Mouse (Mus musculus) heart, embryonic 11.5 days (tissue): ENCODE data around the gene Crtc1. TPM values are rescaled to one million over a fixed set of nuclear protein-coding genes. Genes with fewer than 3 reads are reported as not detected.
A peak's percentile ranks its signal among the peaks of the same experiment; 100 is the strongest.

Experiments used
- ATAC-seq: fragments of 200-750 bp; cut with Nextera tagmentation; replicated peaks from 2 replicates; pipeline ENCODE4 v1.8.0; 2017; ENCODE audit warnings: moderate library complexity; ENCODE audit not compliant: insufficient number of reproducible peaks, low FRiP score, low TSS enrichment
- H3K27ac ChIP-seq: fragments of 300-500 bp; sonication (generic); 2 replicates; pipeline ENCODE4 v1.5.1; 2014; ENCODE audit warnings: mild to moderate bottlenecking, low read depth, low read length
- H3K27me3 ChIP-seq: fragments of 300-500 bp; sonication (generic); 2 replicates; pipeline ENCODE4 v1.6.1; 2014; ENCODE audit warnings: mild to moderate bottlenecking, low read length, mixed read lengths; ENCODE audit not compliant: control insufficient read depth, insufficient read depth
- H3K36me3 ChIP-seq: fragments of 300-500 bp; sonication (generic); 2 replicates; pipeline ENCODE4 v1.6.1; 2014; ENCODE audit warnings: mild to moderate bottlenecking, low read length, moderate library complexity, mixed read lengths; ENCODE audit not compliant: control insufficient read depth, insufficient read depth
- H3K4me1 ChIP-seq: fragments of 300-500 bp; sonication (generic); 2 replicates; pipeline ENCODE4 v1.6.1; 2014; ENCODE audit warnings: low read length; ENCODE audit not compliant: control insufficient read depth, insufficient read depth
- H3K4me2 ChIP-seq: fragments of 300-500 bp; sonication (generic); 2 replicates; pipeline ENCODE4 v1.6.1; 2014; ENCODE audit warnings: mild to moderate bottlenecking, moderate library complexity
- H3K4me3 ChIP-seq: fragments of 300-500 bp; sonication (generic); 2 replicates; pipeline ENCODE4 v1.5.1; 2014; ENCODE audit warnings: low read depth, low read length
- H3K9ac ChIP-seq: fragments of 300-500 bp; sonication (generic); 2 replicates; pipeline ENCODE4 v1.6.1; 2014; ENCODE audit warnings: mild to moderate bottlenecking, low read depth, low read length, moderate library complexity
- H3K9me3 ChIP-seq: fragments of 300-500 bp; sonication (generic); replicated peaks from 2 replicates; pipeline ENCODE4 v1.6.1; 2016; ENCODE audit warnings: low read length; ENCODE audit not compliant: control insufficient read depth
- WGBS: fragments of 180-500 bp; shearing (Covaris S2); extraction: QIAGEN DNeasy Blood & Tissue Kit; methylation state at CpG from one replicate; pipeline ENCODE4 v1.1.7; 2014; ENCODE audit not compliant: insufficient replicate concordance; 5-methylcytosine and 5-hydroxymethylcytosine counted together
- polyA plus RNA-seq: library from polyadenylated mRNA; unstranded; fragments of >200 nt; fragmentation: Nextera tagmentation; extraction: Ambion mirVana; gene quantifications from 2 replicates; pipeline ENCODE4 v1.2.1, GENCODE M21; 2014

Crtc1 gene
- polyA plus RNA-seq, 1 experiment from 2014 or later: 13.5 TPM

DNA sequence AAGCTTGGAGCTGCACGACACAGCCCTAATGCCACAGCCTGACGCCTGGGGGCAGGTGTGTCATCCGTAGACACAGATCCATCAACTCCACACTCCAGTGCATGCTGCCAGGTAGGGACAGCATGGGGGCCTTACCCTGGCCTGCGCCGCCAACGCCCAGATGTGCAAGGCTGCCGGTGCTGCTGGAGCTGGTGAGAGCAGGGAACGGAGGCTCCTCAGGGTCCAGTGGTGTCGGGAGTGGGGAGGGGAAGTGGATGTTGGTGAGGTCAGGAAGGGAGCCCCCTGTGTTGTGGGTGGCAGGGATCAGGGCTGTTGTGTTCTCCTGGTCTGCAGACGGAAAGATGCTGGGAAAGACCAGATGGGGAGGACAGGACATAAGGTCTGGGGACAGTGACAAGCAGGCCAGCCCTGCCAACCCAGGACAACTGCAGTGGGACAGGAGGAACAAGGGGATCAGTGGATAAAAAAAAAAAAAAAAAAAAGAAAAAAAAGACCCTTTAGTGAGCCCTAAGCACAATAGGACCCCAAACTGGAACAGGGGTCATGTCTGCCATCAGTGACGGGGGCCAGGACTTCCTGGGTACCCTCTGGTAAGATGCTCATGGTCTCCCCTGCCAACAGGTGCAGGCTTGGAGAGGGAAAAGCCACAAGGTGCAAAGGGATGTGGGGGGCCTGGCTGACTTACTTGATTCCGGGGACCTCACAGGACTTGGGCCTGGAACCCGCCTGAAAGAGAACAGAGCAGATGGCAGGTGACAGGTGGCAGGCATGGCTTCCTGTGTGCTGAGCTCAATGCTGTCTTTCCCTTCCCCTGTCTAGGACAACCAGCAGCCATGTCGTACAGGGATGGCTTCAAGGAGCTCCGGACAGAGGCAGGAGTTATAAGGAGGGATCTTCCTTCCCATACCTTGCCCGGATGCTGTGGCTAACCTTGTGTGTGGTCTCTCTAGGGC, 41.5 kb downstream of the Crtc1 start:
- 79% methylated on average over 16 of the region's 16 CpGs for WGBS
- Histone ChIP-seq H3K4me3 (no peak overlapping the region), H3K27ac (no peak overlapping the region), H3K4me2 (no peak overlapping the region), H3K27me3 (no peaks in the 10 kb centered on the region), H3K36me3 (no peaks in the 10 kb centered on the region; the same call in 1 of the 2 replicates), H3K9ac (no peak overlapping the region), H3K4me1 (no peaks in the 10 kb centered on the region), H3K9me3 (no peaks in the 10 kb centered on the region)
- no peak for ATAC-seq

DNA sequence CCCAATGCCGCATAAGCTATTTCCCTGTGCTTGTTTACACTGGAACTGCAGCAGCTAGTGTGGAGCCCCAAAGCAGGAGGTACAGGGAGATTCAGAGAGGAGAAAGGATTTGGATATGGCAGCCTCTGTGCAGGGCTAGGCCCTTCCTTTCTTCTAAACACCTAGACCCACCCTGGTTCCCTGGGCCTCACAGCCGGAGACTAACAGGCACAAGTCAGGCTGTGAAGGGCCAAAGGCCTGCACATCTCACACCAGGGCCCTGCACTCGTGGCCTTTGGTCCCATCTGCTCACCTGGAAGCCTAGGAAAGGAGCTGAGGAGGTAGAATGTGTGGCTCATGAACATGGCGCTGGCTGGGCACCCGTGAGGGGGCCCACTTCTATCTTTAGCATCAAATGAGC, 43.2 kb downstream of the Crtc1 start:
- no peak for ATAC-seq
- H3K27me3 ChIP-seq: no peaks in the 10 kb centered on the region
- H3K9ac ChIP-seq: no peak overlapping the region
- H3K4me1 ChIP-seq: no peaks in the 10 kb centered on the region
- H3K4me3 ChIP-seq: no peak overlapping the region
- no peak overlapping the region for H3K4me2 ChIP-seq
- H3K36me3 ChIP-seq: no peaks in the 10 kb centered on the region; the same call in 1 of the 2 replicates
- WGBS: 78% methylated on average over 5 of the region's 5 CpGs
- H3K9me3 ChIP-seq: no peaks in the 10 kb centered on the region
- no peak overlapping the region for H3K27ac ChIP-seq

DNA sequence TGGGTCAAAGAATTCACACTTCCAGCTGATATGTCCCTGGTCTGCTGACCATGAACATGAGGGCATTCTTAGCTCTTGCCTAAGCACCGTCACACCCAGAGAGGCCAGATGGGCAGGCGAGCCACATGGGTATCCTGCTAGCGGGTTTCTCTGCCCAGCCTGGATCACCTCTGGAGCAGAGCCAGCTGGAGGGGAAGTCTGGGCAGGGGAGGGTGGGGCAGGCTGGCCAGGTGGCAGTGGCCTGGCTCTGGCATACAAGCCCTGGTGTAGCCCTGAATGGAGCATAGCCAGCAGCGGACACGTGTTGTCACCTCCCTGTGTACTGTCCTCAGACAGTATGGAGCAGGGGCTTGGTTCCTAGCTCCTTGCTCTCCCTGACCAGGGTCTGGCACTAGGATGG, 43.7 kb downstream of the Crtc1 start:
- H3K4me3 ChIP-seq: no peak overlapping the region
- H3K27ac ChIP-seq: no peak overlapping the region

DNA sequence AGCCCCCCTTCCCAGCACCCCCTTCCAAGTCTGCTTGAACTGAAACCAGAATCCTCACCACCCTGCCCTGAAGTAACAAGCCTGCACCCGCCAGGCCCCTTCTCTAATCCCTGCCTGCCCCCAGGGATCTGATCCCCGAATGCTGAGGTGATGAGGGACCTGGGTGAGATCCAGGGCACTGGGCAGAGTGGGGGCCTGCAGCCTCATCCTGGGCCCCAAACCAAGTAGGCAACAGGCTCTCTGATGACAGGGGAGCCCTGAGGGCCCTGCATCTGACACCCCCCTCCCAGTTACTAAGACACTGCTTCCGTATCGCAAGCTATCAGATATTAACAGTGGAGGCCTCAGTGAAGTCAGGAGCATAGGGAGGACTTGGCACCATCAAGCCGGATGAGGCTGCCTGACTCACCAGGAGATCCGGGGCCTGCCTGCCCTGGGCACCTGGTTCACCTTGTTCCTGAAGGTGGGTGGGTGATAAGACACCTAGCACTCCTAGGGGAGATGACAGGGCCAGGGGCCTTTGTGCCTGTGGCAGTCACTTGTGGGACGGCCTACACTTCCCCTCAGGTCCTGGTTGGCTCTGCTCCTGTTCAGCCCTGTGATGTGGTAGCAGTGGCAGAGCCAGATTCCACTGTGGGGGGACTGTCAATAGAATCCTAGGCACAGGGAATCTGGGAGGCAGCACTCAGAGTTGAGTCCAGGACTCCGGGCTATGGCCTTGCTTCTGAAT, 44.9 kb downstream of the Crtc1 start:
- no peak overlapping the region for H3K4me3 ChIP-seq
- no peaks in the 10 kb centered on the region for H3K36me3 ChIP-seq
- no peaks in the 10 kb centered on the region; the same call in 1 of the 2 replicates for H3K4me1 ChIP-seq
- WGBS: 78% methylated on average over 8 of the region's 8 CpGs
- H3K9me3 ChIP-seq: no peaks in the 10 kb centered on the region
- H3K27ac ChIP-seq: no peak overlapping the region
- no peaks in the 10 kb centered on the region for H3K27me3 ChIP-seq
- ATAC-seq: no peak
- no peak overlapping the region for H3K4me2 ChIP-seq
- H3K9ac ChIP-seq: 0 out of 2 replicates have a peak overlapping the region, but pooled peaks have one; percentile 24

More for the DNA sequence above, 43.7 kb downstream of the Crtc1 start:
- Histone ChIP-seq H3K4me1 (no peaks in the 10 kb centered on the region), H3K27me3 (no peaks in the 10 kb centered on the region), H3K9me3 (no peaks in the 10 kb centered on the region), H3K36me3 (no peaks in the 10 kb centered on the region; the same call in 1 of the 2 replicates), H3K4me2 (no peak overlapping the region), H3K9ac (no peak overlapping the region)
- 73% methylated on average over 5 of the region's 5 CpGs for WGBS
- no peak for ATAC-seq

DNA sequence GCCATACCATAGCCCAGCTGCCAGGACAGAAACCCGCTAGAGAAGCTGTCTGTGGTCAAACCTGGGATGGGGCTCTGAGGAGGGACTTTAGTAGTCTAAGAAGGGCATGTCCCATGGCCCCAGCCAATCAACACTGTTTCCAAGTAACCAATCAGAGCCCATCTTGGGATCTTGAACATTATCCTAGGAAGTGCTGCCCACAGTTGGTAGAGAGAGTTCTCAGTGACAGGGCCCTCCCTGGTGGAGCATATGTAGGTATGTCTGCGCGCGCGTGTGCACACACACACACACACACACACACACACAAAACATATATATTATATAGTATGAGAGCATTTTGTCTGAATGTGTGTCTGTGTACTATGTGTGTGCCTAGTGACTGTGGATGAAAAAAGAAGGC, 46.3 kb downstream of the Crtc1 start:
- Histone ChIP-seq H3K27me3 (no peaks in the 10 kb centered on the region), H3K4me3 (no peak overlapping the region), H3K4me1 (no peaks in the 10 kb centered on the region; the same call in 1 of the 2 replicates), H3K9ac (no peak overlapping the region), H3K4me2 (no peak overlapping the region), H3K36me3 (no peaks in the 10 kb centered on the region), H3K27ac (no peak overlapping the region), H3K9me3 (no peaks in the 10 kb centered on the region)
- ATAC-seq: no peak
- 74% methylated on average over 5 of the region's 5 CpGs for WGBS

DNA sequence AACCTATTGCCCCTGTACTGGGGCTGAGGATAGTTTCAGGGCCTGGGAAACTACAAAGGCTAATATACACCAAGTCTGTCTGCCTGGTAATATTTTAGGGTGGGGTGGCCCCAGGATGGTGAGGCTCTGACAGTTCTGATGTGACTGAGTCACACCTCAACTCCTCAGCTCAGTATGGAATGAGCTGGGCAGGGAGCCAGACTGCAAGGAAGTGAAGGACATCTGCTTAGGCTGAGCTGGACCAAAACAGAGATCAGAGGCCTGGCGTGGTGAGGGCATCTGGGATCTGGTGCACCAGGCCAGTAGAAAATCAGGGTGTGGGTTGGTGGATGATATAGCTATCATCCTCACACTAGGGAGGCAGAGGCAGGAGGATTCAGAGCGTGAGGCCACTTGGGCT, 49.7 kb downstream of the Crtc1 start:
- 83% methylated on average over 2 of the region's 2 CpGs for WGBS

DNA sequence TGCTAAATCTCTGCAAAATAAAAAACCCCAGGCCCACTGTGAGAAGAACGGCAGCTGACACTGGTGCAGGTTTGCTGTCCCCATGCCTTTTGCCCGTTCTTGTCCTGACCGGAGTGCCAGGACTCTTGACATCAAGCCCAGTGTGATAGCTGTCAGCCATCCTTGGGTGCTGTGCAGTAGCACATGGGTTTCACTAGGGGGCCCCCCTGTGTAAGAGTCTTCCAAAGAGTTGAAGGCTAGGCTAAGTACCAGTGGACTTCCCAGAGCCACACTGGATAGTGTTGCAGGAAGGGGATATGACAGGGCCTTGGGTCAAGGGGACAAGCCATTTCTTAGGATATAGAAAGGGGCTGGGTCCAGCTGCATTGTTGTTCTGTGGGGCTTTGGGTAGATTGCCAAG, 56.1 kb downstream of the Crtc1 start:
- Histone ChIP-seq H3K9ac (no peak overlapping the region), H3K27ac (no peak overlapping the region), H3K4me1 (no peaks in the 10 kb centered on the region), H3K27me3 (peaks cover 20% of the 10 kb centered on the region), H3K36me3 (peaks cover 4% of the 10 kb centered on the region; the same call in 1 of the 2 replicates), H3K4me3 (no peak overlapping the region), H3K4me2 (no peak overlapping the region), H3K9me3 (no peaks in the 10 kb centered on the region)
- 49% methylated on average over 3 of the region's 3 CpGs for WGBS
- ATAC-seq: no peak

More for the DNA sequence above, 49.7 kb downstream of the Crtc1 start:
- Histone ChIP-seq H3K27ac (no peak overlapping the region), H3K4me2 (no peak overlapping the region), H3K9ac (no peak overlapping the region), H3K4me1 (no peaks in the 10 kb centered on the region; the same call in 1 of the 2 replicates), H3K27me3 (no peaks in the 10 kb centered on the region), H3K9me3 (no peaks in the 10 kb centered on the region), H3K4me3 (no peak overlapping the region; the same call in 1 of the 2 replicates), H3K36me3 (peaks cover 4% of the 10 kb centered on the region; the same call in 1 of the 2 replicates)
- ATAC-seq: no peak

DNA sequence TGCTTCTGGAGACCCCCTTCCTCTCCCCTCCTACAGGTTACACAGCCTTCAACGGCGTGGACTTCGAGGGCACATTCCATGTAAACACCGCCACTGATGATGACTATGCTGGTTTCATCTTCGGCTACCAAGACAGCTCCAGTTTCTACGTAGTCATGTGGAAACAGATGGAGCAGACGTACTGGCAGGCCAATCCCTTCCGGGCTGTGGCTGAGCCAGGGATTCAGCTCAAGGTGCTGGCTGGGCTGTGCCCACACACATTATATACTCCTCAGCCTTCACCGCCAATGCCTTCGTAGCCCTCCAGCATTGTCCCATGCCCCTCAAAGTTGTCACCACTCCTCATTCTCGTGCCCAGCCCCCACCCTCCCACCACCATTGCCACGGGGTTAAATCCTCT, 59.3 kb downstream of the Crtc1 start:
- Histone ChIP-seq H3K36me3 (no peaks in the 10 kb centered on the region), H3K4me3 (no peak overlapping the region), H3K27me3 (peaks cover 52% of the 10 kb centered on the region), H3K9ac (no peak overlapping the region), H3K27ac (no peak overlapping the region), H3K9me3 (no peaks in the 10 kb centered on the region), H3K4me2 (no peak overlapping the region), H3K4me1 (peaks cover 6% of the 10 kb centered on the region)
- 72% methylated on average over 12 of the region's 12 CpGs for WGBS
- ATAC-seq: no peak
